Mouse (Mus musculus): Measurements from ENCODE around the gene Gm17657.
"Not testable (repeated sequence)": the region's sequence is repeated elsewhere in the genome, so short reads cannot be mapped to it uniquely, and the experiment has no call there.

Gm17657 gene

GRCm38 (mm10) chr17:29500243-29500740 lies 49.1 kb downstream of the Gm17657 start:
- DNase-seq = no peak

GRCm38 (mm10) chr17:29499511-29499910 lies 49.9 kb downstream of the Gm17657 start:
- no peak for DNase-seq

- DNase-seq = not testable (repeated sequence)
Measured at GRCm38 (mm10) chr17:29498952-29499351, 50.5 kb downstream of the Gm17657 start.

GRCm38 (mm10) chr17:29498028-29498427 lies 51.4 kb downstream of the Gm17657 start:
- DNase-seq = no peak

- DNase-seq = not testable (repeated sequence)
Measured at GRCm38 (mm10) chr17:29497481-29497880, 52.0 kb downstream of the Gm17657 start.

- DNase-seq = no peak
Measured at GRCm38 (mm10) chr17:29497071-29497354, 52.4 kb downstream of the Gm17657 start.

- no peak for DNase-seq
Measured at GRCm38 (mm10) chr17:29496211-29497070, 53.0 kb downstream of the Gm17657 start.

- no peak for DNase-seq
Measured at GRCm38 (mm10) chr17:29494732-29495076, 54.7 kb downstream of the Gm17657 start.

- DNase-seq = no peak
Measured at GRCm38 (mm10) chr17:29494062-29494731, 55.2 kb downstream of the Gm17657 start.

- DNase-seq = no peak
Measured at GRCm38 (mm10) chr17:29493461-29493980, 55.9 kb downstream of the Gm17657 start.

- peak; percentile 70 for DNase-seq
Measured at GRCm38 (mm10) chr17:29492269-29493191, 56.9 kb downstream of the Gm17657 start.

- peak; percentile 71 for DNase-seq
Measured at GRCm38 (mm10) chr17:29491591-29492268, 57.7 kb downstream of the Gm17657 start.

GRCm38 (mm10) chr17:29490713-29491581 lies 58.5 kb downstream of the Gm17657 start, which contains the start of gene Pim1:
TSS of gene Pim1 (plus strand) at chr17:29490753.
- peak; percentile 51 for DNase-seq

- peak; percentile 99 for DNase-seq
Measured at GRCm38 (mm10) chr17:29489971-29490712, 59.3 kb downstream of the Gm17657 start.

- peak; percentile 43 for DNase-seq
Measured at GRCm38 (mm10) chr17:29488978-29489970, 60.2 kb downstream of the Gm17657 start.

- DNase-seq = no peak
Measured at GRCm38 (mm10) chr17:29488257-29488977, 61.0 kb downstream of the Gm17657 start.

- no peak for DNase-seq
Measured at GRCm38 (mm10) chr17:29485336-29486233, 63.9 kb downstream of the Gm17657 start.

All from lung, postnatal 14 days (tissue).